In the genomic region with DNA sequence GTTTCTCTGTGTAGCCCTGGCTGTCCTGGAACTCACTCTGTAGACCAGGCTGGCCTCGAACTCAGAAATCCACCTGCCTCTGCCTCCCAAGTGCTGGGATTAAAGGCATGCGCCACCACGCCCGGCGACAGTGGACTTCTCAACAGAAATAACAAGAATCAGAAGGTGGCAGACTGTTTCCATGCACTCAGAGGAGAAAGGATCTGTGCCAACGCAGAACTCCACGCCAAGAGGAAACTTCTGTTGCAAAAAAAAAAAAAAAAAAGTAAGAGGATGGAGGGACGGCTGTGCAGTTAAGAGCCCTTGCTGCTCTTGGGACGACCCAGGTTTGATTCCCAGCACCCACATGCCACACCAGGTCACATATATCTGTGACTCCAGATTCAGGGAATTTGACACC, we compare ENCODE assay signal across 1 mouse cellular context. TPM values are rescaled to one million over a fixed set of nuclear protein-coding genes. Genes with fewer than 3 reads are reported as not detected.
"Had no signal": no experiment of that assay in that cellular context is flagged by ENCODE, and none has a peak within 500 bp of the region (broad histone marks: within the 10 kb centered on the region; RNA-seq: fewer than 3 reads in every experiment).

No protein-coding gene starts in this region.

RNA-seq across cellular contexts. Expression of gene Itga11, which starts 16.7 kb away (rescaled TPM):
- total RNA-seq: neutrophil, adult 5-6 weeks had no signal
